Mouse (Mus musculus) small intestine, adult 2 months (tissue): Measurements from ENCODE around the gene H1fnt. TPM values are rescaled to one million over a fixed set of nuclear protein-coding genes. Genes with fewer than 3 reads are reported as not detected.

Experiments used
- H3K27ac ChIP-seq: fragments of 200-500 bp; 2 replicates; pipeline ENCODE4 v1.5.1; 2012; ENCODE audit warnings: low read depth, low read length, control low read depth, inconsistent platforms; ENCODE audit not compliant: insufficient read depth
- H3K27me3 ChIP-seq: fragments of 200-500 bp; 2 replicates; pipeline ENCODE4 v1.6.1; 2012; ENCODE audit warnings: mild to moderate bottlenecking, moderate library complexity, low read length, inconsistent platforms; ENCODE audit not compliant: control insufficient read depth, insufficient read depth
- H3K36me3 ChIP-seq: fragments of 200-500 bp; 2 replicates; pipeline ENCODE4 v1.6.1; 2012; ENCODE audit warnings: mild to moderate bottlenecking, low read length, control low read depth, inconsistent platforms; ENCODE audit not compliant: control insufficient read depth, insufficient read depth
- H3K4me1 ChIP-seq: fragments of 200-500 bp; 2 replicates; pipeline ENCODE4 v1.6.1; 2012; ENCODE audit warnings: low read length, inconsistent platforms, mixed read lengths; ENCODE audit not compliant: control insufficient read depth, insufficient read depth, insufficient read length
- H3K4me3 ChIP-seq: fragments of 200-500 bp; 2 replicates; pipeline ENCODE4 v1.5.1; 2012; ENCODE audit warnings: low read depth, mild to moderate bottlenecking, control low read depth, inconsistent platforms, low read length, moderate library complexity
- CTCF ChIP-seq: fragments of 200-500 bp; IDR thresholded peaks from 2 replicates; pipeline ENCODE4 v1.5.1; 2012; ENCODE audit warnings: low read depth, mild to moderate bottlenecking, control low read depth, inconsistent platforms, low read length, moderate library complexity, mixed read lengths; ENCODE audit not compliant: insufficient replicate concordance, insufficient read length; ENCODE audit errors: extremely low read depth
- POLR2A ChIP-seq: fragments of 200-500 bp; IDR thresholded peaks from 2 replicates; pipeline ENCODE4 v1.6.1; 2012; ENCODE audit warnings: low read depth, mild to moderate bottlenecking, control low read depth, inconsistent platforms, low read length, moderate library complexity
- WGBS: fragments of 180-500 bp; shearing (Covaris S2); methylation state at CpG from one replicate; pipeline ENCODE4 v1.1.7; 2018; 5-methylcytosine and 5-hydroxymethylcytosine counted together
- polyA plus RNA-seq: library from polyadenylated mRNA; depleted of rRNA; stranded (reverse); fragments of >200 nt; gene quantifications from 2 replicates; pipeline ENCODE4 v1.2.3, GENCODE M21; 2012; rRNA removed

The H1fnt gene
- polyA plus RNA-seq, 1 experiment, result not detected

DNA sequence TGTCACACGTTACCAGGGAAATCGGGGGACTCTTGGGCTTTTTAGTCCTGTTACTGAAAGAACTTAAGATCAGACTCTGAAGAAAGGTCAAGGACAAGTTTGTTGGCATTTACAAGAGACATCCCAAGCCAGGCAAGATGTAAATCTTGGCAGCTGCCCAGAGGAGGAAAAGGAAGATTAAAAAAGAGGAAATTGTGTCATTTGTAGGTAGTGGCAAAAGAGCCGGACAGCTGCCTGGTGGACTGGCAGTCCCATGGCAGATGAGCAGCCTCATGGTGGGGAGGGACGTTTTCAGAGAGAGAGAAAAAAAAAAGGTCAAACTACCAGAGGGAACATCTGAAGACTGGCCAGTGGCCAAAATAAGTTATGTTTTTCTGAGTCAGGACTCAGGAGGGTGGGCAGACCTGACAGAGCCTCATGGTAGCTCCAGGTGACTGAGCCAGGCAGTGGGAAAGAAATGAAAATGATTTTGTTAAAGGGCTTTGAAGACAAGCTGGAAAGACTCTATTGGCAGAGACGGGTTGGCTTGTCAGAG lies 43.7 kb downstream of the H1fnt start:
- TF ChIP-seq POLR2A, result no peak
- no peak for TF ChIP-seq CTCF
- Histone ChIP-seq H3K27me3 (no peaks in the 10 kb centered on the region), H3K4me3 (no peak overlapping the region), H3K36me3 (no peaks in the 10 kb centered on the region), H3K27ac (no peak overlapping the region), H3K4me1 (no peaks in the 10 kb centered on the region)
- 67% methylated on average over 5 of the region's 5 CpGs for WGBS

DNA sequence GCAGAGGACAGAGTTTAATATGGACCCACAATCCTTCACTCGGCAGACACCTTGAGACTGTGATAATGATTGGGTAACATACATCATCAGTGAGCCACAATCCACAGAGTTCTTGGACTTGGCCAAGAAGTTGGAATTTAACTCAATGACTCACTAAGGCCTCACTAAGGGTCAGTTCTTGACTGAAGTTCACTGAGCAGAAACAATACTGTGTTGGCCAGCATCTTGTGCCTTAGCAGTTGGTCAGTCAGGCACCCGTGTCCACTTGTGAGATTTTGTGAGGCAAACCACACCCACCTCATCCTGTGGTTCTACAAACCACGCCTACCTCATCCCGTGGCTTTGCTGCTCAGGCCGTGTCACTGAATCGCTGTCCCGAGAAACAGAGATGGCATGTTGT lies 47.4 kb downstream of the H1fnt start:
- Histone ChIP-seq H3K27me3 (no peaks in the 10 kb centered on the region), H3K36me3 (no peaks in the 10 kb centered on the region), H3K4me3 (no peak overlapping the region), H3K4me1 (no peaks in the 10 kb centered on the region), H3K27ac (no peak overlapping the region)
- TF ChIP-seq CTCF, result no peak
- no peak for TF ChIP-seq POLR2A
- 64% methylated on average over 7 of the region's 7 CpGs for WGBS

Other genes starting within 250 kb of the H1fnt start
- gene Pfkm, start 164.7 kb downstream of the H1fnt start, polyA plus RNA-seq, result 4.3 and 4.8 TPM in 2 replicates
- gene Senp1, start 163.5 kb downstream of the H1fnt start, polyA plus RNA-seq, result 3.2 and 5.5 TPM in 2 replicates
- 15.8 and 27.3 TPM in 2 replicates for gene Asb8, start 91.7 kb downstream of the H1fnt start, polyA plus RNA-seq
- gene Ccdc184, start 90.1 kb downstream of the H1fnt start, polyA plus RNA-seq, result 0.22 and 0.43 TPM in 2 replicates
- gene Olfr288, start 61.8 kb downstream of the H1fnt start, polyA plus RNA-seq, result not detected in 2 replicates
- gene Gm44579, start 36.3 kb downstream of the H1fnt start, polyA plus RNA-seq, result not detected in 2 replicates
- 0.11 and 0.67 TPM in 2 replicates for gene Olfr287, start 36.2 kb downstream of the H1fnt start, polyA plus RNA-seq
- 0.24 TPM in 1 of 2 replicates, not detected in the other for gene Olfr286, start 22.8 kb downstream of the H1fnt start, polyA plus RNA-seq
- gene Zfp641, start 38.9 kb upstream of the H1fnt start, polyA plus RNA-seq, result 0.28 and 0.34 TPM in 2 replicates
- not detected in 2 replicates for gene Olfr285, start 60.1 kb upstream of the H1fnt start, polyA plus RNA-seq
- gene Olfr284, start 83.7 kb upstream of the H1fnt start, polyA plus RNA-seq, result not detected in 2 replicates
- not detected in 2 replicates for gene Olfr283, start 123.7 kb upstream of the H1fnt start, polyA plus RNA-seq
- not detected in 2 replicates for gene Olfr282, start 173.9 kb upstream of the H1fnt start, polyA plus RNA-seq
- gene Olfr281, start 195.3 kb upstream of the H1fnt start, polyA plus RNA-seq, result not detected in 2 replicates
- not detected in 2 replicates for gene OR5BS1P, start 212.6 kb upstream of the H1fnt start, polyA plus RNA-seq
- not detected in 2 replicates for gene Lalba, start 225.4 kb upstream of the H1fnt start, polyA plus RNA-seq
- not detected in 2 replicates for gene Olfr279, start 235.1 kb upstream of the H1fnt start, polyA plus RNA-seq